Mouse (Mus musculus) retina, postnatal 7 days (tissue): ENCODE measurements around the gene Nos2.
A peak's percentile ranks its signal among the peaks of the same experiment; 100 is the strongest.

Experiments used
- DNase-seq: peaks from one replicate; pipeline ENCODE4 v3.0.0-alpha.2; 2012; ENCODE audit warnings: low read depth, low spot score

Nos2 gene

DNA sequence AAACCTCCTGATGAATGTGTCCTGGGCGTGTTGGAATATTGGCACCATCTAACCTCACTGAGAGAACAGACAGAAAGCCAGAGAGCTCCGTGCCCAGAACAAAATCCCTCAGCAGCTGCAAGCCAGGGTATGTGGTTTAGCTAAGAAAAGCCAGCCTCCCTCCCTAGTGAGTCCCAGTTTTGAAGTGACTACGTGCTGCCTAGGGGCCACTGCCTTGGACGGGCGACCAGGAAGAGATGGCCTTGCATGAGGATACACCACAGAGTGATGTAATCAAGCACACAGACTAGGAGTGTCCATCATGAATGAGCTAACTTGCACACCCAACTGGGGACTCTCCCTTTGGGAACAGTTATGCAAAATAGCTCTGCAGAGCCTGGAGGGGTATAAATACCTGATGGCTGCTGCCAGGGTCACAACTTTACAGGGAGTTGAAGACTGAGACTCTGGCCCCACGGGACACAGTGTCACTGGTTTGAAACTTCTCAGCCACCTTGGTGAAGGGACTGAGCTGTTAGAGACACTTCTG lies at the start of gene Nos2:
Nos2 (plus strand) TSS at position 377 of the 529 bp plus-strand sequence.
- no peak for DNase-seq

DNA sequence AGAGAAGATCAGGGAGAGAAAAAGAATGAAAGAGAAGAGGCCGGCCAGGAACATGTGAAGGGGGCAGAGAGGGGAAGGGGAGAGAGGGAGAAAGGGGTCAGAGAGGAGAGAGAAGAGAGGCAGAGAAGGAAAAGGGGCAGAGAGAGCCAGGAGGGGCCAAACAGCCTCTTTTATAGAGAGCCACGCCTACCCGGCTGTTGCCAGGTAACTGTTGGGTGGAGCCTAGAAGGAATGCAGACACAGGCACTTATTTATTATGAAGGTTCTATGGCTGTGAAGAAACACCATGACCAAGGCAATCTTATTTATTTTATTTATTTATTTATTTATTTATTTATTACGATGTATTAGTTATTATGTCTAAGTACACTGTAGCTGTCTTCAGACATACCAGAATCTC lies 49.7 kb upstream of the Nos2 start:
- no peak for DNase-seq

DNA sequence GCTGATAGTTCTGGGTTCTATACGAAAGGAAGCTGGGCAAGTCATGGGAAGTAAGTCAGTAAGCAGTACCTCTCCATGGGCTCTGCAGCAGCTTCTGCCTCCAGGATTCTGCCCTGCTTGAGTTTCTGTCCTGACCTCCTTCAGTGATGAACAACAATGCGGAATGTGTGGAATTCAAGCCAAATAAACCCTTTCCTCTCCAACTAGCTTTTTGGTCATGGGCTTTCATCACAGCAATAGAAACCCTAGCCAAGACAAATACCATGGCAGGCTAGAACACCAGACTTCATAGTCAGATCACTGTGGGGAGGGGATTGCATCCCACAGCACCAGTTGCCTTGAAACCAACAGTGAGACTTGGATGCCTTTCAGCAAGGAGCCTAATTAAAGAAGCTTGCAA lies 47.8 kb upstream of the Nos2 start:
- DNase-seq = no peak

DNA sequence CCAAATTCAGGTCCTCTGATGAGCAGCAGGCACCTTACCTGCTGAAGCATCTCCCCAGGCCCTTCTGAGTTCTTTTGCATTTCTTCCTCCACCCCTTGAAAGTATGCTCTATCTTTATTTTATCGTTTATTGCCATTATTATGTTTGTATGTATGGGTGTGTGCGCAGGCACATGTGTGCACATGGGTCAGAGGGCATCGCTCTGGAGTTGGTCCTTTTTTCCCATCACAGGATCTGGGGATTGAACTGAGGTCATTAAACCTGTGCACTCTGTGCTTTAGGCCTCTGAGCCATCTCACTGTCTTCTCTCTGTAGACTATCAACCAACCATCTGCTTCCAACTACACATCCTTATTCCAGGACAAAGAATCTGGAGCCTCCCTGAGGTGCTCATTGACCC lies 40.9 kb upstream of the Nos2 start:
- no peak for DNase-seq

DNA sequence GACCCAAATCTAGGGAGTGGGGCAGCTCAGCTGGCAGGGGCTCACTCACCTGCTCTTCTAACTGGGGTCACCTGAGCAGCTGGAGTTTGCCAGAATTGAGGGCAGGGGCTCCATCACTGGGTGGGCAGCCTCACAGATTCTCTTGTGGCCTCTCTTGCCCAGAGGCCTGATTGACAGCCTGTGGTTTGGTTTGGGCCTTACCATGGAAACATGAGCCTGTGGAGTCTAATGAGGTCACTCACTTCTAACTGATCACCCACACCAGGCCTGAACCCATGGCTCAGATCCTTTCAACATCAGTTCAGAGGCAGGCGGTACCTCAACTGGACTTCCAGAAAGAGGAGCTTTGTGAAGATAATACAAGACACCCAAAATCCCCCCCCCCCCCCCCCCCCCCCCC lies 33.9 kb upstream of the Nos2 start:
- DNase-seq = no peak

DNA sequence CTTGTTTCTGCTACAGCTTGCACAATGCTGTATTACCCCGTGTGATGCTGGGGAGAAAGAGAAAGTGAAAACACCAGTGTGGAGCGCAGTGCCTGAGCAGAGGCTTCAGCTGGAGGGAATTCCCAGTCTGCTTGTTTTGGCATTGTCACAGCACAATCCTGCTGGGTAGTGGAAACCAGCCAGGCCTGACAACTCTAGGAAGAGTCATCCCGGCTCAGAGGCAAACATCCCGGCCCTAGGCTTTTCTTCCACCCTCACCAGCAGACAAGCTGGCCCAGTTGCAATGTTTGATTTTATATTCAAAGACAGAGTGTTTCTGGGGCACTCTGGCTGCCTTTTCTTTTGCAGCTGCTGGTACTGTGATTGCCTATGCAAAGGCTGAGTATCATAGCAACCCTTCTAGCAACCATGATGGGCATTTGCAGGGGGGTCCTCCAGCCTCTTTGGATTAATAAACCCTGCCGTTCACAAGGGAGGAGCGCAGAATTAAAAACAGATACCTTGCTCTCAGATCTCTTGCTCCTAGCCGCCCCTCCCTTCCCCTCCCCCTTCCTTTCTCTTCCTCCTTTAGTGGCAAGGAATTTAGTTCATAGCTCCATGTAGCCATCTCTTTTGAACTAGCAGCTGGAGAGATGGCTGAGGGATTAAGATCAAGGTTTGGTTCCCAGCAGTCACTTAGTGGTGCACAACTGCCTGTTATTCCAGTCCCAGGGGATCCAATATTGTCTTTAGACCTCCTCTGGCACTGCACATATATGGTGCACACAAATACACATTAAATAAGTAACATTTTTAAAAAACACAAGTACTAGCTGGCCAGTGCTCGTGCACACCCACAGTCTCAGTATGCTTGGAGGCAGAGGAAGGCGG lies 33.2 kb upstream of the Nos2 start:
- DNase-seq = peak; percentile 24

DNA sequence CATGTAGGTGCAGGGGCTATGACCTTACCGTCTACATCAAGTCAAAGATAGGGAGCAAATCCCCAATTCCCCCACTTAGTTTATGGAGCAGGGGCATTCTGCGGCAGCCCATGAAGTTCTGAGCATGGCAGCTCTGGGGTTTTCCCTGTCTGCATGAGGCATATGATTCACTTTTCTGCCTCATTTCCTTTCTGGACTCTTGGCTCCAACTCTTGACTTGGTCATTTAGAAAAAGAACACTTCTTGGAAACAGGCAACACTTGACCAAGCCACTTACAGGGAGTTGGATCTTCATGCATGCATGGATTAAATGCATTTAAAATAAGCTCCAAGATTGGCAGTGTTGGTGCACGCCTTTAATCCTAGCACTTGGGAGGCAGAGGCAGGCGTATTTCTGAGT lies 31.4 kb upstream of the Nos2 start:
- DNase-seq = no peak

DNA sequence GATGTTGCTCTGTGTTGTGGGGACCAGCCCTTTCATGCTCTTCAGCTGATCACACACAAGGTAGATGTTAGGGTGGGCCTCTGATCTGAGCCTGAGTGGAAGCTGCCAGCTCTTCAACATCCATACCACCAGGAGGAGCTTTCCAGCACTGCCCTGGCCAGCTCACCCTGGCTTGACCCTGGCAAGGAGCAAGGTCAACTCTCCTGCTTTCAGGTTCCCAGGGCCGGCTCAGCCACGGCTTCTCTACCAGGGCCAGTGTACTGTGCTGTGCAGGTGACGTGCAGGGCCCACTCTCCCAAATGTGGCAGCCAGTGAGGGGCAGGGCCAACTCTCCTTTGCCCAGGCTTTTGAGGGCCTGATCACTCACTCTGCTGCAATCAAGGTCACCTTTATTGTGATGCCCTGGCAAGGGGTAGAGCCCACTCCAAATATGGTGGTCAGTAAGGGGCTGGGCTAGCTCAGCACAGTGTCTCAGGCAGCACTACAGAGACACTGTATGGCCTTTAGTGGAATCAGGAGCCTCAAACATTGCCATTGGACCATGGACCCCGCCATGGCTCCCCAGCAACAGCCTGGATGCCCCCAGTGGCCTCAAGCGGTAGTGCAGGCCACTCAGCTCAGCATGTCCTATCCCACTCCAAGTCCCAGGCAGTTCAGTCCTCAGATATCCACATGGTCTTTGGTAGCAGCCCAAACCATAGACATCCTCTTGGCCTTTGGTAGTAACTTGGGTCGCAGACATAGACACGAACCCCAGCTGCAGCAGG lies 24.0 kb upstream of the Nos2 start:
- DNase-seq = no peak

DNA sequence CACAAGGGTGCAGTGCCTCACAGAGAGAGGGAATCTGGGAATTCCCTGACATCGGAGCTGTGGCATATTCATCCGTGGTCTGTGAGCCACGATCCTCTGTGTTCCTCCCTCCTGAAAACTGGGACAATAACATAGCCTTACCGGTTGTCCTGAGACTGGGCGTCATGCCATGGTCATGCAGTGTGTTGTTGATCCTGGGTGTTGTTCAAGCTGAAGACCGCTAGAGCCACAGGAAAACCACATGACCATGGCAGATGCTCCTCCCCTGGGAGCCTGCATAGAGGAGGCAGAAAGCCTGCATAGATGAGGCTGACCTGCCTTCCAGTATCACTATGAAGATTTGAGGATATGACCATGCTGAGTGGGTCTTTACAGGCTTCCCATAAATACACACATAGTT lies 5.1 kb upstream of the Nos2 start:
- DNase-seq = no peak

DNA sequence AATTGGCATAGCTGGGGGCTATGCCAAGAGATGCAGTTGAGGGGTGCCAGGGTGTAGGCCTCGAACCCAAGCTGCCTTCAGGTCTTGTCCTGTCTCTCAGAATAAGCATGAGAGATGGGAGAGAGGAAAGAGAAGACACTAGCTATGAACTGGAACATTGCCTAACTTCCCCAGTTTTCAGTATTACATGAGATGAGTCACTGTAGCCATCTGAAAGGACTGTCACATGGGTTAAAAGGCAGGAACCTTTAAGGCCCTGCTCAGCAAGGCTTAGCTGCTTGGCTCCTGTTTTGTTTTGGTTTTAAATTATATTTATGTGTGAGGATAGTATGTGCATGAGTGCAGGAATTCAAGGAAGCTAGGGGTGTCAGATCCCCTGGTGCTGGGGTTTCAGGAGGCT lies 4.2 kb upstream of the Nos2 start:
- no peak for DNase-seq

DNA sequence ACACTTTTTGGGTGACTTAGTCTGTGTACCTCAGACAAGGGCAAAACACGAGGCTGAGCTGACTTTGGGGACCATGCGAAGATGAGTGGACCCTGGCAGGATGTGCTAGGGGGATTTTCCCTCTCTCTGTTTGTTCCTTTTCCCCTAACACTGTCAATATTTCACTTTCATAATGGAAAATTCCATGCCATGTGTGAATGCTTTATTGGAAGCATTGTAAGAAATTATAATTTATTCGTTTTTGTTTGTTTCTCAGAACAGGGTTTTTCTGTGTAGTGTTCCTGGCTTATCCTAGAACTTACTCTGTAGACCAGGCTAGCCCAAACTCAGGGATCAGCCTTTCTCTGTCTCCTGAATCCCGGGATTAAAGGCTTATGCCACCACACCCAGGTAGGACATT lies 842 bp upstream of the Nos2 start:
- DNase-seq = no peak

DNA sequence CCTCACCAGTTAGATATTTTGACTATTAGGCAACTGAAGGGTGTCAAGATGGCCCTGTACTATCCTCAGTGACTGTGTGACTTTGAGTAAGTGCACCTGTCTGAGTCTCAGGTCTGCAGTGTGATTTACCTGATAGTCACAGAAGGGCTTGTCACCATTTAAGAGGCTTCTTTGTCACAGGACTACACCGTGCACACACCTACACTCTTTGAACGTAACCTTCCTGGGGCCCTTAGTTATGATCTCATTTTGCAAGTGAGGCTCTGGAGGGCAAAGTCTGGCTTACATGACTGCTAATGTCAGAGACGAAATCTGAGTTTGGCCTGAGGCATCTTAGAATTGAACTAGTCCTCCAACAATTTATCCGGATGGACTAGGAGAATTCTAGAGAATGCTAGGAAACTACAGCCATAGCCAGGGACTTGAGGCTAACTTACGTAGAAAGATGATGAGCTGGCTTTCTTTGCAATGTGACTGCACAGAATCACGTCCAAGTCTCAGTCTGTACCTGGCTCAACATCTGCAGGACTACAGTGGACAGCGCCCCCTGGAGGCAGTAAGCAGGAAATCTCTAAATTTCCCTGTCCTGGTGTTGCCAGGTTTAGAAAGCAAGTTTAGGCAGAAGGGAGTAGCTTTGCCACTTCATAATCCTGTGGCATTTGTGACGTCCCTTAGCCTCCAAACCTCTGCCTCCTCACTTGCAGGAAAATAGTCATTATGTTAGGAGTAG lies 2.3 kb downstream of the Nos2 start:
- DNase-seq = no peak

DNA sequence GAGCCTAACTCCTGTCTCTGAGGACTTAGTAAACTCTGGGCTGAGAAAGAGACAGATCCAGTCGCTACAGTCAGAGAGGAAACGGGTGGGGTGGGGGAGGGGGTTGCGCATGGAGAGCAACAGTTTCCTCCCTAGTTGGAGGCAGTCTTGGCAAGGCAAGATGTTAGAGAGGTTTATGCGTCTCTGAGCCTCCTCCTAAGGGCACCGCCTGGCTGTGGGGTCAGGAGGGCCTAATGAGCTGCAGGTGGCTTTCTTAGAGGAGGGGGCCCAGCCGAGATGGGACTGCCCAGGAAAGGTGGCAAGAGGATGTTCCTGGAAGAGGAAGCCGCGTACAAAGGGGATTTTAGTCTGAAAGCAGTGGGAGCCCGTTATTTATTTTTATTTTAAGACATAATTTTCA lies 3.5 kb downstream of the Nos2 start:
- DNase-seq = no peak

DNA sequence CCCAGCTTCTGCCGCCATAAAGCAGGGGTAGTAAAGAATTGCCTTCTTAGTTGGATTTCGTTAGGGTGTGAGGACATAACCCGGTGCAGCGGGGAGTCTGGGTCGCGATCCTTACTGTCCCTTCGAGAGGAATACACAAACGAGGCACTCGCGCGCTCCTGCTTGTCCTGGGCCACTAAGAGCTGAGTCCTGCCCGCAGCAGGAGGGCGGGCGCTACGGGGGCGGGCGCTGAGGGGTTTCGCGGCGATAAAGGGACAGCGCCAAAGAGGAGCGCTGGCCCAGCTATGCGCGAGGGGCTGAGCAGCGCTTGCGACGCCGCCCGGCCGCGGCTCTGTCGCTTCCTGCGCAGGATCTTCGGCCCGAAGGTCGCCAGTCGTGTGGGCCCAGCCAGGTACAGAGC lies 4.3 kb downstream of the Nos2 start:
- no peak for DNase-seq

DNA sequence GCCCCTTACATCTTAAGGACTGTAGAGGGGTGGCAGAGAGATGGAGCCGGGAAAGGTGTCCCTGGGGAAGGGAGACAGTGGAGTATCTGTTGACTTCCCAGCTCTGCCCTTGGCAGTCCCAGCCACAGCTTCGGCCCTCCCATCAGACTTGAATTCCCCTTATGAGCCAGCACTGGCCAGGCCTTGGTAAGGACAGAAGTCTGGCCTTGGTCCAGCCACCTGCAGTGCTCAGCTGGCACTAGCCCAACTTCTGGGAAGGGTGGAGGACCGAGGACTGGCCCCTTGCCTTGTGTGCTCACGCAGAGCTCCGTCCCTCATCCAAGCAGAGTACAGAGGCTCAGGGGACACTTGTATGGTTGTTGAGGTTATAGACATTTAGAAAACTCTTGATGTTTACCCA lies 8.8 kb downstream of the Nos2 start:
- DNase-seq = no peak

DNA sequence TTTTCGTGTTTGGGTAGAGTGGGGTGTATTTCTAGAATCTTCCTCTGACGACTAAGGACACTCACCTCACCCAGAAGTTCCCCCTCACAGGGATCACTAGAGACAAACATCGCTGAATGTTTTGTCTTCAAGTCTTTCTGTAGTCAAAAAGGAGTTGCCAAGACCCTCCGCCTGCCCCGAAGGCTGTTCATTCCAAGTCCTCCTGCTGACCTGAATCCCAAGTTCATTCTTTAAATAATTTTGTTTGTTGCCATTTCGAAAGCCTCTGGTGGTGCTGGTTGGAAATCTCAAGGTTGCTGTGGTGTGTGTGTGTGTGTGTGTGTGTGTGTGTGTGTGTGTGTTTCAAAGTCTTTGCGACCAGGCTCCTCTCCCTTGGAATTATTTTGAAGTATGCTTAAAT lies 13.7 kb downstream of the Nos2 start:
- DNase-seq = no peak

DNA sequence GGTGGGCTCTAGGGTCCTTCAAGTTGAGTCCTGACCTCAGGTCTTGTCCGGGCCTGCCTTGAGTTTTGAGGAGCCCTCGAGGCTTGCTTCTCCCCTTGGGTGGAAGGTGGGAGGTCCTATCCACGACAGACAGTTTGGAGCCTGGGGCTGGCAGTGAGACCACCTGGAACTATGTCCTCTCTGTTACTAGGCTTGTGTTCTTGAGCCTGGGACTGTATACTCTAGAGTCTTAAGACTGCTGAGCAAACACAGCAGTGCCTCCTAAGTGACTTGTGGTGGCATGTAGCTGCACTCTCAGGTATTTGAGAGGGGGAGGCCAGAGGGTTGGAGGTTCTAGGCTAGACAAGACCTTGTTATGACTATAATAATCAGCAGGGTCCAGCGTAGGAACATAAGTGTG lies 14.1 kb downstream of the Nos2 start:
- no peak for DNase-seq

DNA sequence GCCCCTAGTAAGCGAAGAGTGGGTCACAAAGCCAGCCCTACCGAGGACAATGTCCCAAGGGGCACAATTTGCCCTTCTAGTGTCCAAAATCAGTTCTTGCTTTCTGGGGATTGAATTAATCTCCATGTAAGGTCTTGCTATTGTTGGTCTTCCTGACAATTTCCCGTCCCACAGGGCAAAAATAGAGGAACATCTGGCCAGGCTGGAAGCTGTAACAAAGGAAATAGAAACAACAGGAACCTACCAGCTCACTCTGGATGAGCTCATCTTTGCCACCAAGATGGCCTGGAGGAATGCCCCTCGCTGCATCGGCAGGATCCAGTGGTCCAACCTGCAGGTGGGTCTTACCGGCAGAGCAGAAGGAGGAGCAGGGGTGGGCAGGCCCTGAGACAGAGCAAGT lies 14.6 kb downstream of the Nos2 start:
- no peak for DNase-seq

DNA sequence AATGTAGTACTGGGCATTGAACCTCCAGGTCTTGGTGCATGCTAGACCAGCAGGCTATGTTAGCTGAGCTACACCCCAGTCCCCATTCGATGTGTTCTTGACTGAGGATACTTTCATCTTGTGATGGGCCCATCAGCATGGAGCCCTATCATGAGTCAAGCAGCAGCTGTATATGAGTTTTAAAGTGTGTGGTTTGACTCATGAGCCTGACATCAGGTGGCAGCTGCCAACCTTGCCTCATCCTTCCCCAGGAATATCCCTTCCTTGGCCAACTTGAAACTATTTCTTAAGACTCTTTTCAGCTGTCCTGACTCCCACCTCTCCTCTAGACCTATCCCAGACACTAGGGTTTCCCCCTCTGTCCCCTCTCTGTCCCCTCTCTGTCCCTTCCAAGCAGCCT lies 22.5 kb downstream of the Nos2 start:
- no peak for DNase-seq

DNA sequence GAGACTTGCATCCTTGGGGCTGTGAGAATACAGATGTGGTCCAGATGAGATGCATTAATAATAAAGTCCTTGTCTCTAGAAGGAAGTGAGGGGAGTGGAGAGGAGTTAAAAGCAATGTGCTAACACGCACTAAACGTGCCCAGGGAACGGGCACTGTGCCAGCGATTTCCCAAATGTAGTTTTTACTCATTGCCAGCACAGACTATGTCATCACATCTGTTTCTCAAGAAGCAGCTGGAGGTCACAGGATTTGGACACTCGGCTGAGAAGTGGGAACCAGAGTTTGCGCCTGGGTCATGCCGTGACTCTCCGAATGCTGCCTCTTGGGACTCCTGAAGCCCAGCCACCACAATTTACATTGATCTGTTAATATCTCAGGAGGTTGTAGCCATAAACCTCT lies 29.8 kb downstream of the Nos2 start:
- no peak for DNase-seq

DNA sequence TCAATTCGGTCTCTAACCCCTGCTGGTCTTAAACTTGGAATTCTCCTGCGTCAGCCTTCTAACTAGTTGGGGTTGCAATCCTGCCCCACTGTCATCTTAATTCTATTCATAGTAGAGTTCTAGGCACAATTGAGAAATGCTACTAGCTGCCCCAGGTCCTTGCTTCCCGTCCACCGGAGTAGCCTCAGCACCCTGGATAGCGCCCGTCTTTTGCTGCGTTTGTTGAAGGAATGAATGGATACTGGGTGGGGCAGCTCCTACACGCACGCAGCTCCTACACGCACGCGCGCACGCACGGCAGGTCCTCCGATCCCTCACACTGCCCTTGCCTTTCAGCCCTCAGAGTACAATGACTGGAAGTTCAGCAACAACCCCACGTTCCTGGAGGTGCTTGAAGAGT lies 31.9 kb downstream of the Nos2 start:
- DNase-seq = no peak

DNA sequence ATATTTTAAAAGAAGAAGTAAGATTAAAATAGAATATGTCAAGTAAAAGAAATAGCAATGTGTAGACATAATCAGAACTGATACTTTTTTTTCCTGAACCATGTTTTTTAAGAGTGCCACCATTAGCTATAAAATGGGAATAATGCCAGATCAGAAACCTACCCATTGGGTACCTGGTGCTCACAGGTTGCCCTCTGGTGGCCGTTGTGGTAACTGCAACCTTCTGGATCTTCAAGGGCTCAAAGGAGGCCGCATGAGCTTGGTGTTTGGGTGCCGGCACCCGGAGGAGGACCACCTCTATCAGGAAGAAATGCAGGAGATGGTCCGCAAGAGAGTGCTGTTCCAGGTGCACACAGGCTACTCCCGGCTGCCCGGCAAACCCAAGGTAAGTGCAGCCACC lies 35.7 kb downstream of the Nos2 start:
- DNase-seq = peak; percentile 71
